Mouse (Mus musculus): Measurements from ENCODE around the gene Homer2. TPM values are rescaled to one million over a fixed set of nuclear protein-coding genes. Genes with fewer than 3 reads are reported as not detected.

Homer2 gene
- total and polyA plus RNA-seq, 3 experiments: 0.08 TPM; not detected in 2

GRCm38 (mm10) chr7:81567396-81567795 lies 139.9 kb downstream of the Homer2 start:
- dilution Hi-C loops (cut with MboI; ENCODE audit: extremely low pct_ligation_motif_present, extremely low pct_unique_long_range_greater_than_20kb, low sequenced_read_pairs) (no loop called here), in situ Hi-C loops (cut with MboI; ENCODE audit: low pct_ligation_motif_present, low pct_unique_long_range_greater_than_20kb, low sequenced_read_pairs) (no loop called here)
- Histone ChIP-seq H3K4me1 (ENCODE audit: control insufficient read depth in 1 of 2, insufficient read depth in 2 of 2) (peaks cover 0 to 3% of the 10 kb centered on the region in 2 experiments; a peak in 1 of 4 replicates), H3K27ac (ENCODE audit: insufficient read depth, low read depth) (no peak overlapping the region), H3K9ac (ENCODE audit: insufficient read depth, low read depth) (no peak overlapping the region), H3K4me2 (ENCODE audit: insufficient read depth, low read depth, poor library complexity, severe bottlenecking) (no peak overlapping the region), H3K9me3 (replicated peaks; ENCODE audit: low read length) (no peaks in the 10 kb centered on the region), H3K27me3 (replicated peaks) (peaks cover 1% of the 10 kb centered on the region), H3K36me3 (replicated peaks in 1 of 2; ENCODE audit: control insufficient read depth in 1 of 2, insufficient read depth in 1 of 2, low read length in 1 of 2) (no peaks in the 10 kb centered on the region), H3K79me2 (replicated peaks; ENCODE audit: control insufficient read depth, extremely low read depth, insufficient read depth, poor library complexity, severe bottlenecking) (peaks cover 7% of the 10 kb centered on the region), H3K4me3 (replicated peaks in 1 of 3; ENCODE audit: low read depth in 2 of 3, low read length in 2 of 3, poor library complexity in 1 of 3) (no peak overlapping the region)
- TF ChIP-seq MAZ (IDR thresholded peaks at IDR 0.05; ENCODE audit: low read depth, low read length) (no peak), ETS1 (conservative IDR thresholded peaks at IDR 0.05; ENCODE audit: low read depth, low read length) (no peak), MEF2A (IDR thresholded peaks at IDR 0.05; ENCODE audit: borderline replicate concordance, low read depth, low read length) (no peak), KAT2A (IDR thresholded peaks at IDR 0.05; ENCODE audit: insufficient replicate concordance, low read length) (no peak), POLR2A (IDR thresholded peaks at IDR 0.05; ENCODE audit: low read depth, low read length) (no peak), ELF1 (IDR thresholded peaks at IDR 0.05; ENCODE audit: low read depth, low read length) (no peak), SMC3 (IDR thresholded peaks at IDR 0.05; ENCODE audit: low read depth, low read length) (no peak), JUN (IDR thresholded peaks at IDR 0.05; ENCODE audit: insufficient read depth, low read depth, low read length) (no peak), NRF1 (IDR thresholded peaks at IDR 0.05; ENCODE audit: low read depth, low read length) (no peak), CHD2 (IDR thresholded peaks at IDR 0.05; ENCODE audit: low read length) (no peak), RCOR1 (conservative IDR thresholded peaks at IDR 0.05; ENCODE audit: low read depth, low read length) (no peak)
- no peak for DNase-seq (ENCODE audit: extremely low read depth)

GRCm38 (mm10) chr7:81566892-81567291 lies 140.4 kb downstream of the Homer2 start, which contains the start of gene Fsd2:
Fsd2 (minus strand) TSS chr7:81566944.
- Histone ChIP-seq H3K27ac (ENCODE audit: insufficient read depth, low read depth) (no peak within 1 kb of the TSS), H3K4me2 (ENCODE audit: insufficient read depth, low read depth, poor library complexity, severe bottlenecking) (no peak within 1 kb of the TSS), H3K27me3 (replicated peaks) (peaks cover 1% of the 10 kb centered on the region), H3K4me3 (replicated peaks in 1 of 3; ENCODE audit: low read depth in 2 of 3, low read length in 2 of 3, poor library complexity in 1 of 3) (no peak within 1 kb of the TSS), H3K9ac (ENCODE audit: insufficient read depth, low read depth) (no peak within 1 kb of the TSS), H3K36me3 (replicated peaks in 1 of 2; ENCODE audit: control insufficient read depth in 1 of 2, insufficient read depth in 1 of 2, low read length in 1 of 2) (no peaks in the 10 kb centered on the region), H3K79me2 (replicated peaks; ENCODE audit: control insufficient read depth, extremely low read depth, insufficient read depth, poor library complexity, severe bottlenecking) (peaks cover 3% of the 10 kb centered on the region), H3K9me3 (replicated peaks; ENCODE audit: low read length) (no peaks in the 10 kb centered on the region), H3K4me1 (ENCODE audit: control insufficient read depth in 1 of 2, insufficient read depth in 2 of 2) (peaks cover 0 to 3% of the 10 kb centered on the region in 2 experiments; a peak in 1 of 4 replicates)
- dilution Hi-C loops (cut with MboI; ENCODE audit: extremely low pct_ligation_motif_present, extremely low pct_unique_long_range_greater_than_20kb, low sequenced_read_pairs): no loop called here
- in situ Hi-C loops (cut with MboI; ENCODE audit: low pct_ligation_motif_present, low pct_unique_long_range_greater_than_20kb, low sequenced_read_pairs): no loop called here
- TF ChIP-seq E2F4 (IDR thresholded peaks at IDR 0.05; ENCODE audit: insufficient replicate concordance, low read depth, low read length) (no peak), MAFK (IDR thresholded peaks at IDR 0.05; ENCODE audit: insufficient replicate concordance, low read length) (no peak), PAX5 (IDR thresholded peaks at IDR 0.05; ENCODE audit: low read length) (no peak), EP300 (IDR thresholded peaks at IDR 0.05; ENCODE audit: low read length) (no peak), CHD2 (IDR thresholded peaks at IDR 0.05; ENCODE audit: low read length) (no peak), MAZ (IDR thresholded peaks at IDR 0.05; ENCODE audit: low read depth, low read length) (no peak), MXI1 (IDR thresholded peaks at IDR 0.05; ENCODE audit: low read depth, low read length) (no peak), JUND (conservative IDR thresholded peaks at IDR 0.05; ENCODE audit: low read depth, low read length) (no peak), TCF12 (IDR thresholded peaks at IDR 0.05; ENCODE audit: low read depth, low read length) (no peak), MYC (IDR thresholded peaks at IDR 0.05; ENCODE audit: low read depth, low read length) (no peak), ZC3H11A (IDR thresholded peaks at IDR 0.05; ENCODE audit: low read depth, low read length) (no peak), NELFE (IDR thresholded peaks at IDR 0.05; ENCODE audit: low read depth, low read length) (no peak), USF2 (conservative IDR thresholded peaks at IDR 0.05; ENCODE audit: low read depth, low read length) (no peak), CTCF (conservative IDR thresholded peaks at IDR 0.05 in 1 of 2, IDR thresholded peaks at IDR 0.05 in 1 of 2; ENCODE audit: low read depth in 2 of 2, low read length in 2 of 2) (no peak), ZMIZ1 (IDR thresholded peaks at IDR 0.05; ENCODE audit: low read depth, low read length) (no peak), SIN3A (IDR thresholded peaks at IDR 0.05; ENCODE audit: low read length) (no peak), CHD1 (IDR thresholded peaks at IDR 0.05; ENCODE audit: low read depth, low read length) (no peak), ELF1 (IDR thresholded peaks at IDR 0.05; ENCODE audit: low read depth, low read length) (no peak)
- DNase-seq (ENCODE audit: extremely low read depth): no peak
